Mouse (Mus musculus): Measurements from ENCODE around the gene Mgat4a. TPM values are rescaled to one million over a fixed set of nuclear protein-coding genes. Genes with fewer than 3 reads are reported as not detected.

The Mgat4a gene
- total and polyA plus RNA-seq, 3 experiments = 2.7 to 2.8 TPM; not detected in 1

DNA sequence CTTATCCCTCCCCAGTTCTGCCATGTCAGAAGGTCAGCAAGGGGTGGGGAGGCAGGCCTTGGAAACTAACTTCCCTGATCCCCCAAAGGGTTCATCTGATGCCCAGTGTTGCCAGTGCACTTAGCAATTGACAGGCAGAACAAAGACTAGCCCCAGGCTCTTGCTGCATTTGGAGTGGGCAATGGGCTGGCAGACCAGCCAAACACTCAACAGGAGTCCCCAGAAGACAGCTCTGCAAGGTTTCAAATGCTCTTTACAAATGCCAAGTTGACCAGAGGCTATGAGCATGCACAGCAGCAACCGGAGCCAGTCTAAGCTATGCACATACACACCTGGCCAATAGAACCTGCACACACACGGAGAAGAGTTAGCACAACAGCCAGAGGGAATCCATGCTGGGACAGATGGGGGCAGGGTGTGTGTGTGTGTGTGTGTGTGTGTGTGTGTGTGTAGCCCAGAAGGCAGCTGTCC is 27.8 kb downstream of the Mgat4a start:
- TF ChIP-seq ZKSCAN1 (IDR thresholded peaks at IDR 0.05; ENCODE audit: low read depth, low read length) (no peak), GABPA (IDR thresholded peaks at IDR 0.05; ENCODE audit: low read depth, low read length) (no peak), GATA1 (IDR thresholded peaks at IDR 0.05; ENCODE audit: low read depth, low read length) (no peak), JUND (IDR thresholded peaks at IDR 0.05; ENCODE audit: low read depth, low read length) (no peak), USF2 (IDR thresholded peaks at IDR 0.05; ENCODE audit: borderline replicate concordance in 1 of 2, insufficient read depth in 1 of 2, low read depth in 1 of 2, low read length in 2 of 2) (no peak), CTCF (IDR thresholded peaks at IDR 0.05 in 2 of 3, conservative IDR thresholded peaks at IDR 0.05 in 1 of 3; ENCODE audit: control insufficient read depth in 1 of 3, insufficient read depth in 1 of 3, low read depth in 2 of 3, low read length in 3 of 3, poor library complexity in 1 of 3, severe bottlenecking in 1 of 3) (no peak), HCFC1 (IDR thresholded peaks at IDR 0.05; ENCODE audit: low read depth, low read length) (no peak), POLR2A (IDR thresholded peaks at IDR 0.05; ENCODE audit: control insufficient read depth in 1 of 2, insufficient read depth in 1 of 2, low read depth in 1 of 2, low read length in 2 of 2, poor library complexity in 1 of 2) (no peak), E2F4 (IDR thresholded peaks at IDR 0.05; ENCODE audit: borderline replicate concordance, low read depth, low read length) (no peak), CHD2 (IDR thresholded peaks at IDR 0.05; ENCODE audit: low read length) (no peak), EP300 (IDR thresholded peaks at IDR 0.05; ENCODE audit: low read depth in 1 of 2, low read length in 2 of 2) (no peak), ZMIZ1 (IDR thresholded peaks at IDR 0.05; ENCODE audit: low read depth, low read length) (no peak)
- Histone ChIP-seq H3K79me2 (ENCODE audit: control insufficient read depth, insufficient read depth, low read length, poor library complexity) (no peaks in the 10 kb centered on the region), H3K27ac (ENCODE audit: control insufficient read depth, low read depth, low read length) (no peak overlapping the region), H3K27me3 (ENCODE audit: control insufficient read depth in 1 of 2, insufficient read depth in 2 of 2, low read length in 2 of 2) (no peaks in the 10 kb centered on the region), H3K36me3 (ENCODE audit: control insufficient read depth in 1 of 2, insufficient read depth in 2 of 2, low read length in 2 of 2) (peaks cover 0 to under 1% of the 10 kb centered on the region in 2 experiments; a peak in 1 of 4 replicates), H3K4me1 (ENCODE audit: control insufficient read depth in 1 of 2, insufficient read depth in 2 of 2, low read length in 2 of 2) (peaks cover 0 to 2% of the 10 kb centered on the region in 2 experiments; a peak in 1 of 4 replicates), H3K4me3 (ENCODE audit: control insufficient read depth in 1 of 2, insufficient read depth in 1 of 2, low read depth in 2 of 2, low read length in 2 of 2) (no peak overlapping the region), H3K9ac (ENCODE audit: control insufficient read depth, low read depth, low read length, poor library complexity, severe bottlenecking) (no peak overlapping the region), H3K9me3 (replicated peaks; ENCODE audit: insufficient read depth, low read length) (no peaks in the 10 kb centered on the region)
- no peak for DNase-seq (ENCODE audit: low read depth, low spot score)

DNA sequence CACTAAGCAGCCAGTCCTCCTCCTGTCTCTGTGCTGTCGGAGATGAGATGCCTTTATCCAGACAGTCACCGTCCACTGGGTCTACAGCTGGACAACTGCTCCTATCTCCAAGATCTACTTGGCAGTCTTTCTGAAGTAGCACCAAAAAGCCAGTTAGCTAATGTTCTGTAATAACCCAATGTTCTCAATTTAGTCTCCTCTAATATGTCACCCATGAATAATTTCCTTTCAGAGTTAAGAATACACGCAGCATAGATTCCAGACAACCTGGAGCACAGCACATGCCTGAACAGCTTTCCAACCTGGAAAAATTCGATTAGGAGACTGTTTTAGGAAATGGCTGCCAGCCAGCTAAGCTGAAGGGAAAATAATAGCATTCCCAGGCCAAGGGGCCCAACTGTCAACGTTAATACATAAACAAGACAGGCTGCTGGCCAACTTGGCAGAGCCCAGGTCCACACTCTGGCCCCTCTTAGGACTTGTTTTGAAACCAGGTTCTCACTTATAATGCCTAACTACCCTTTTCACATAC is 28.6 kb downstream of the Mgat4a start:
- H3K79me2 ChIP-seq (ENCODE audit: control insufficient read depth, insufficient read depth, low read length, poor library complexity) = no peaks in the 10 kb centered on the region
- no peak overlapping the region for H3K4me3 ChIP-seq (ENCODE audit: control insufficient read depth in 1 of 2, insufficient read depth in 1 of 2, low read depth in 2 of 2, low read length in 2 of 2)
- no peak for TF ChIP-seq TCF12 (IDR thresholded peaks at IDR 0.05; ENCODE audit: low read depth, low read length)
- TF ChIP-seq ETS1 (IDR thresholded peaks at IDR 0.05; ENCODE audit: low read depth, low read length) = no peak
- TF ChIP-seq BHLHE40 (IDR thresholded peaks at IDR 0.05; ENCODE audit: borderline replicate concordance, low read depth, low read length) = no peak
- TF ChIP-seq MAX (IDR thresholded peaks at IDR 0.05; ENCODE audit: low read length) = no peak
- no peak for TF ChIP-seq CTCF (IDR thresholded peaks at IDR 0.05 in 2 of 3, conservative IDR thresholded peaks at IDR 0.05 in 1 of 3; ENCODE audit: control insufficient read depth in 1 of 3, insufficient read depth in 1 of 3, low read depth in 2 of 3, low read length in 3 of 3, poor library complexity in 1 of 3, severe bottlenecking in 1 of 3)
- TF ChIP-seq RAD21 (IDR thresholded peaks at IDR 0.05; ENCODE audit: low read depth, low read length) = no peak
- no peak for TF ChIP-seq CHD1 (IDR thresholded peaks at IDR 0.05; ENCODE audit: low read depth, low read length)
- TF ChIP-seq GABPA (IDR thresholded peaks at IDR 0.05; ENCODE audit: low read depth, low read length) = no peak
- TF ChIP-seq CHD2 (IDR thresholded peaks at IDR 0.05; ENCODE audit: low read length) = no peak
- TF ChIP-seq MAFK (IDR thresholded peaks at IDR 0.05; ENCODE audit: borderline replicate concordance, low read depth, low read length) = no peak
- TF ChIP-seq USF1 (IDR thresholded peaks at IDR 0.05; ENCODE audit: low read depth, low read length) = no peak
- TF ChIP-seq POLR2AphosphoS5 (IDR thresholded peaks at IDR 0.05; ENCODE audit: borderline replicate concordance, low read depth, low read length) = no peak
- no peak for TF ChIP-seq SIN3A (IDR thresholded peaks at IDR 0.05; ENCODE audit: low read length)
- no peak for TF ChIP-seq ZMIZ1 (IDR thresholded peaks at IDR 0.05; ENCODE audit: low read depth, low read length)
- H3K9me3 ChIP-seq (replicated peaks; ENCODE audit: insufficient read depth, low read length) = no peaks in the 10 kb centered on the region
- no peak for DNase-seq (ENCODE audit: low read depth, low spot score)
- no peak overlapping the region for H3K27ac ChIP-seq (ENCODE audit: control insufficient read depth, low read depth, low read length)
- H3K27me3 ChIP-seq (ENCODE audit: control insufficient read depth in 1 of 2, insufficient read depth in 2 of 2, low read length in 2 of 2) = no peaks in the 10 kb centered on the region
- H3K36me3 ChIP-seq (ENCODE audit: control insufficient read depth in 1 of 2, insufficient read depth in 2 of 2, low read length in 2 of 2) = no peaks in the 10 kb centered on the region
- no peaks in the 10 kb centered on the region for H3K4me1 ChIP-seq (ENCODE audit: control insufficient read depth in 1 of 2, insufficient read depth in 2 of 2, low read length in 2 of 2)
- no peak overlapping the region for H3K9ac ChIP-seq (ENCODE audit: control insufficient read depth, low read depth, low read length, poor library complexity, severe bottlenecking)

All from MEL (cell line).